Mouse (Mus musculus) stomach, embryonic 16.5 days (tissue): ENCODE results near the gene Cyp2c54. TPM values are rescaled to one million over a fixed set of nuclear protein-coding genes. Genes with fewer than 3 reads are reported as not detected.
"Not testable (repeated sequence)": the region's sequence is repeated elsewhere in the genome, so short reads cannot be mapped to it uniquely, and the experiment has no call there.

ENCODE experiments used
- ATAC-seq: fragments of 200-750 bp; cut with Nextera tagmentation; 2 replicates; pipeline ENCODE4 v1.8.0; 2017; ENCODE audit warnings: moderate number of reproducible peaks, moderate TSS enrichment; ENCODE audit not compliant: insufficient read depth, low FRiP score
- H3K27ac ChIP-seq: fragments of 300-500 bp; sonication (generic); 2 replicates; pipeline ENCODE4 v1.5.1; 2014; ENCODE audit warnings: low read length
- H3K27me3 ChIP-seq: fragments of 300-500 bp; sonication (generic); 2 replicates; pipeline ENCODE4 v1.6.1; 2014; ENCODE audit warnings: low read length, control low read depth, mixed read lengths; ENCODE audit not compliant: control insufficient read depth, insufficient read depth
- H3K36me3 ChIP-seq: fragments of 300-500 bp; sonication (generic); 2 replicates; pipeline ENCODE4 v1.6.1; 2014; ENCODE audit warnings: low read length; ENCODE audit not compliant: control insufficient read depth, insufficient read depth
- H3K4me1 ChIP-seq: fragments of 300-500 bp; sonication (generic); 2 replicates; pipeline ENCODE4 v1.6.1; 2014; ENCODE audit warnings: low read length, control low read depth, mixed read lengths; ENCODE audit not compliant: control insufficient read depth, insufficient read depth
- H3K4me2 ChIP-seq: fragments of 300-500 bp; sonication (generic); 2 replicates; pipeline ENCODE4 v1.6.1; 2014; ENCODE audit warnings: low read depth, low read length, mixed read lengths
- H3K4me3 ChIP-seq: fragments of 300-500 bp; sonication (generic); replicated peaks from 2 replicates; pipeline ENCODE4 v1.5.1; 2014; ENCODE audit warnings: mild to moderate bottlenecking, low read length
- H3K9ac ChIP-seq: fragments of 300-500 bp; sonication (generic); 2 replicates; pipeline ENCODE4 v1.6.1; 2014; ENCODE audit warnings: low read length
- H3K9me3 ChIP-seq: fragments of 300-500 bp; sonication (generic); replicated peaks from 2 replicates; pipeline ENCODE4 v1.6.1; 2016; ENCODE audit warnings: low read length, control low read depth; ENCODE audit not compliant: control insufficient read depth
- WGBS: fragments of 180-500 bp; shearing (Covaris S2); extraction: QIAGEN DNeasy Blood & Tissue Kit; methylation state at CpG from one replicate; pipeline ENCODE4 v1.1.7; 2014; 5-methylcytosine and 5-hydroxymethylcytosine counted together
- polyA plus RNA-seq: library from polyadenylated mRNA; unstranded; fragments of >200 nt; fragmentation: Nextera tagmentation; extraction: Ambion mirVana; gene quantifications from 2 replicates; pipeline ENCODE4 v1.2.1, GENCODE M21; 2015

The Cyp2c54 gene
- not detected in 2 replicates for polyA plus RNA-seq

- Histone ChIP-seq H3K27ac (no peak within 1 kb of the TSS), H3K4me2 (no peak within 1 kb of the TSS), H3K36me3 (no peaks in the 10 kb centered on the region), H3K9ac (no peak within 1 kb of the TSS), H3K27me3 (no peaks in the 10 kb centered on the region), H3K9me3 (no peaks in the 10 kb centered on the region), H3K4me3 (no peak within 1 kb of the TSS), H3K4me1 (no peaks in the 10 kb centered on the region)
- ATAC-seq = no peak
These were observed at the start of gene Cyp2c54 for GRCm38 (mm10) chr19:40073701-40074100. Cyp2c54 (minus strand) TSS chr19:40073827.

GRCm38 (mm10) chr19:40119624-40120023, 46.0 kb upstream of the Cyp2c54 start:
- not testable (repeated sequence) for H3K9ac ChIP-seq, H3K27ac ChIP-seq, H3K9me3 ChIP-seq, H3K36me3 ChIP-seq, H3K4me2 ChIP-seq, ATAC-seq, H3K4me3 ChIP-seq, H3K4me1 ChIP-seq, H3K27me3 ChIP-seq
- WGBS = 81% methylated on average over 13 of the region's 13 CpGs

DNA sequence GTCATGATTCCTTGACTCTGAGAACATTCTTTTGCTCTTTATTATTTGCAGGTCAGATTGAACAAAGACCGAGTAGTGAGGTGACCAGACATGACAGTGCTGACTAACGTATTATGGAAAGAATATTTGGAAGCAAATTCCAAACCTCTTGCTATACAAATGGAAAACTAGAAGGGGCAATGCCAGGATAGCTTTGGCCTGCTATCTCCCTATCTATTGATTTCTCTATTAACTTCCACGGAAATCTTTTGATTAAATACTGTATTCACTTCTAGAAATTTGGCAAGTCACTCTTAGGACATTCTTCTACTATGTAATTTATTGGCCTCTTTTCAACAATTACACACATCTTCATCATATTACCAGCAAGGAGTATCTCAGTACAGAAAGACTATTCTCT, 17.5 kb upstream of the Cyp2c54 start:
- WGBS = 70% methylated on average over 3 of the region's 3 CpGs
- no peaks in the 10 kb centered on the region for H3K4me1 ChIP-seq

DNA sequence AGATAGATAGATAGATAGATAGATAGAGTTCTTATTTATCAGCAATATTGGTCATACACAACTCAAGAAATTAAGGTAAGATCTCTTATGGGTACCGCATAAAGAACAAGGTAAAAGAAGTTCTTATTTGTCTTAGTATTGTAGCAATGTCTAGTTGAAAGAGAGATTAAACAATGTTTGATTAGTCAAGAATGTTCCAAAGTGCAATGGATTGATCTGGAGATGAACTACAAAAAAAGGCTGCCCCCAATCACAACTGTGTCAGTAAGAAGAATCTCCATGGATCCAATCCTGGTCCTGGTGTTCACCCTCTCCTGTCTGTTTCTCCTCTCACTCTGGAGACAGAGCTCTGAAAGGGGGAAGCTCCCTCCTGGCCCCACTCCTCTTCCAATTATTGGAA, 15.8 kb upstream of the Cyp2c54 start, which contains the start of gene Cyp2c50:
Cyp2c50 (plus strand) TSS at position 268 of the 400 bp plus-strand sequence.
- ATAC-seq, H3K27me3 ChIP-seq, H3K9me3 ChIP-seq, H3K4me2 ChIP-seq, H3K4me3 ChIP-seq, H3K4me1 ChIP-seq, H3K27ac ChIP-seq, H3K36me3 ChIP-seq, H3K9ac ChIP-seq: not testable (repeated sequence)
- 93% methylated on average over 1 of the region's 1 CpGs for WGBS

More for the DNA sequence above, 17.5 kb upstream of the Cyp2c54 start:
- H3K27ac ChIP-seq = no peak overlapping the region
- no peaks in the 10 kb centered on the region for H3K27me3 ChIP-seq
- no peak overlapping the region for H3K4me3 ChIP-seq
- H3K9me3 ChIP-seq = no peaks in the 10 kb centered on the region
- ATAC-seq = no peak
- H3K9ac ChIP-seq = no peak overlapping the region
- H3K36me3 ChIP-seq = no peaks in the 10 kb centered on the region
- no peak overlapping the region for H3K4me2 ChIP-seq

DNA sequence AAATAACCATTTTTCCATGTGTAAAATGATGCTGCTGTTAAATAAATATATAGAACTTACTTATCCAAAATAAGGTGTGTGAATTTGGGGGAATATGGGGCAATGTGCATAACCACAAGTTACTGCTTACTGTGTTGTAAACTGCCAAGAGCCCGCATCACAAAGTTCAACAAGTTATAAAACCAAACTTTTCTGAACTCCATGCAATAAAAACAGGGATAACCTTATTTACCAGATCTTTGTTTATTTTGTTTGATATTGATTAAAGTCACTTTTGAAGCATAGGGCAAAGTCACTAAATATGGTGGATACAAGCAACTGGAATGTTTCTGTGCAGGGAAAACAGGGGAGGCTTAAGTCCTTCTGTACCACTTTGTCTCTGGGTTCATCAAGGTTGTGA, 14.8 kb upstream of the Cyp2c54 start:
- Histone ChIP-seq H3K27me3 (no peaks in the 10 kb centered on the region), H3K4me1 (no peaks in the 10 kb centered on the region), H3K9me3 (no peaks in the 10 kb centered on the region), H3K36me3 (no peaks in the 10 kb centered on the region), H3K9ac (no peak overlapping the region), H3K4me2 (no peak overlapping the region), H3K27ac (no peak overlapping the region), H3K4me3 (no peak overlapping the region)
- ATAC-seq = no peak
- WGBS = 87% methylated on average over 1 of the region's 1 CpGs

GRCm38 (mm10) chr19:39992140-39992539, 81.5 kb downstream of the Cyp2c54 start, which contains the start of gene Cyp2c37:
Cyp2c37 (plus strand) TSS chr19:39992424.
- H3K4me2 ChIP-seq, ATAC-seq, H3K27ac ChIP-seq, H3K36me3 ChIP-seq, H3K9ac ChIP-seq, H3K4me1 ChIP-seq, H3K27me3 ChIP-seq, H3K4me3 ChIP-seq, H3K9me3 ChIP-seq: not testable (repeated sequence)
- 92% methylated on average over 1 of the region's 1 CpGs for WGBS

GRCm38 (mm10) chr19:39989471-39989870, 84.2 kb downstream of the Cyp2c54 start:
- Histone ChIP-seq H3K4me3 (no peak overlapping the region), H3K9me3 (no peaks in the 10 kb centered on the region), H3K4me2 (no peak overlapping the region), H3K9ac (no peak overlapping the region), H3K27ac (no peak overlapping the region), H3K36me3 (no peaks in the 10 kb centered on the region), H3K27me3 (no peaks in the 10 kb centered on the region), H3K4me1 (no peaks in the 10 kb centered on the region)
- ATAC-seq = no peak
- WGBS = 61% methylated on average over 2 of the region's 2 CpGs

Other genes starting within 250 kb of the Cyp2c54 start
- not detected in 2 replicates for gene Cyp2c69, start 187.0 kb downstream of the Cyp2c54 start, polyA plus RNA-seq
- 0.06 TPM in 1 of 2 replicates, not detected in the other for gene Cyp2c37, start 81.4 kb downstream of the Cyp2c54 start, polyA plus RNA-seq
- gene Cyp2c50, start 15.9 kb upstream of the Cyp2c54 start, polyA plus RNA-seq = not detected in 2 replicates
- gene Cyp2c70, start 113.5 kb upstream of the Cyp2c54 start, polyA plus RNA-seq = 2.7 and 3.2 TPM in 2 replicates
- 243 and 264 TPM in 2 replicates for gene Pdlim1, start 198.0 kb upstream of the Cyp2c54 start, polyA plus RNA-seq